21 mouse cellular contexts compared by ENCODE assay signal in genomic region chr8:35943686-35944085, GRCm38 (mm10).
DNase-seq lines count a peak whose midpoint lies in the region; ATAC-seq lines count a peak whose summit lies in the region.
"Had no signal": no experiment of that assay in that cellular context is flagged by ENCODE, and none has a peak within 500 bp of the region (broad histone marks: within the 10 kb centered on the region; RNA-seq: fewer than 3 reads in every experiment).

No protein-coding gene starts in this region.

- no peaks in the 10 kb centered on the region; the same call in 1 of the 2 replicates for H3K27me3 ChIP-seq in midbrain, embryonic 11.5 days (ENCODE audit: control insufficient read depth, insufficient read depth, low read length)
- no peaks in the 10 kb centered on the region for H3K27me3 ChIP-seq in midbrain, embryonic 10.5 days (ENCODE audit: low read depth, poor library complexity, severe bottlenecking)
- H3K27me3 ChIP-seq in limb, embryonic 10.5 days (ENCODE audit: low read depth, poor library complexity, severe bottlenecking), result no peaks in the 10 kb centered on the region
- H3K27me3 ChIP-seq: forebrain, embryonic 13.5 days; heart, embryonic 12.5 days; heart, embryonic 15.5 days; hindbrain, embryonic 12.5 days; hindbrain, embryonic 15.5 days had no signal

- no peak overlapping the region for H3K4me2 ChIP-seq in midbrain, embryonic 11.5 days
- H3K4me2 ChIP-seq: forebrain, embryonic 13.5 days; heart, embryonic 12.5 days; heart, embryonic 15.5 days; hindbrain, embryonic 12.5 days; hindbrain, embryonic 15.5 days had no signal

- no peaks in the 10 kb centered on the region for H3K4me1 ChIP-seq in midbrain, embryonic 11.5 days (ENCODE audit: control insufficient read depth, insufficient read depth, low read length)
- H3K4me1 ChIP-seq in midbrain, embryonic 10.5 days, result peaks cover 4% of the 10 kb centered on the region; the same call in 1 of the 2 replicates
- peaks cover 23% of the 10 kb centered on the region for H3K4me1 ChIP-seq in limb, embryonic 10.5 days
- H3K4me1 ChIP-seq: forebrain, embryonic 13.5 days; hindbrain, embryonic 12.5 days; hindbrain, embryonic 15.5 days had no signal

- WGBS in midbrain, embryonic 11.5 days, result 83% methylated on average over 3 of the region's 3 CpGs
- 78% methylated on average over 3 of the region's 3 CpGs for WGBS in midbrain, embryonic 10.5 days
- WGBS in limb, embryonic 10.5 days, result 86% methylated on average over 3 of the region's 3 CpGs

- no peaks in the 10 kb centered on the region for H3K9me3 ChIP-seq in midbrain, embryonic 11.5 days (ENCODE audit: control insufficient read depth, low read length)
- H3K9me3 ChIP-seq in midbrain, embryonic 10.5 days (replicated peaks), result no peaks in the 10 kb centered on the region
- H3K9me3 ChIP-seq in limb, embryonic 10.5 days (replicated peaks), result no peaks in the 10 kb centered on the region
- H3K9me3 ChIP-seq: forebrain, embryonic 10.5 days; forebrain, embryonic 13.5 days; heart, embryonic 12.5 days; heart, embryonic 15.5 days; hindbrain, embryonic 12.5 days; hindbrain, embryonic 15.5 days had no signal

- intact Hi-C loops in left cerebral cortex, postnatal 36 days (cut with DNase I), result no loop called here

- ATAC-seq in midbrain, embryonic 11.5 days (ENCODE audit: low FRiP score), result no peak
- ATAC-seq: CD4-positive, CD25-positive, alpha-beta regulatory T cell, adult 4 months; forebrain, embryonic 13.5 days; forebrain, embryonic 16.5 days had no signal

- H3K9ac ChIP-seq in midbrain, embryonic 11.5 days (ENCODE audit: low read length), result no peak overlapping the region
- H3K9ac ChIP-seq: forebrain, embryonic 13.5 days; heart, embryonic 12.5 days; heart, embryonic 15.5 days; hindbrain, embryonic 12.5 days; hindbrain, embryonic 15.5 days had no signal

- H3K36me3 ChIP-seq in midbrain, embryonic 11.5 days (ENCODE audit: control insufficient read depth, insufficient read depth, low read length), result no peaks in the 10 kb centered on the region
- H3K36me3 ChIP-seq in midbrain, embryonic 10.5 days, result no peaks in the 10 kb centered on the region
- no peaks in the 10 kb centered on the region for H3K36me3 ChIP-seq in limb, embryonic 10.5 days
- H3K36me3 ChIP-seq: forebrain, embryonic 10.5 days; heart, embryonic 12.5 days; heart, embryonic 15.5 days; hindbrain, embryonic 12.5 days; hindbrain, embryonic 15.5 days had no signal

- DNase-seq in midbrain, embryonic 11.5 days (ENCODE audit: low spot score, missing footprints), result peak; percentile 37
- no peak for DNase-seq in midbrain, embryonic 10.5 days (ENCODE audit: low spot score)
- DNase-seq in ES-CJ7 (ENCODE audit: low read depth, low spot score) (peak; percentile 22), R1 (ENCODE audit: low read depth, low spot score) (peak; percentile 94)
- no peak for DNase-seq in left cerebral cortex, postnatal 36 days (ENCODE audit: low spot score in 2 of 2)
- DNase-seq in limb, embryonic 10.5 days (ENCODE audit: low spot score), result no peak
- DNase-seq: adrenal gland, postnatal 10 days; adrenal gland, postnatal 36 days; cerebellum, adult 18-20 months; cerebellum, adult 9-10 months; cerebellum, postnatal 14 days; gastrocnemius, postnatal 10 days; gastrocnemius, postnatal 36 days had no signal

- H3K27ac ChIP-seq in midbrain, embryonic 11.5 days (ENCODE audit: low read depth, low read length), result no peak overlapping the region
- no peak overlapping the region for H3K27ac ChIP-seq in midbrain, embryonic 10.5 days (replicated peaks)
- no peak overlapping the region for H3K27ac ChIP-seq in limb, embryonic 10.5 days
- H3K27ac ChIP-seq: forebrain, embryonic 10.5 days; forebrain, embryonic 13.5 days; heart, embryonic 15.5 days; hindbrain, embryonic 12.5 days; hindbrain, embryonic 15.5 days had no signal

- no peak overlapping the region for H3K4me3 ChIP-seq in midbrain, embryonic 11.5 days (ENCODE audit: low read depth, low read length)
- H3K4me3 ChIP-seq in midbrain, embryonic 10.5 days, result no peak overlapping the region
- H3K4me3 ChIP-seq in limb, embryonic 10.5 days, result no peak overlapping the region
- H3K4me3 ChIP-seq: forebrain, embryonic 10.5 days; forebrain, embryonic 13.5 days; heart, embryonic 12.5 days; heart, embryonic 15.5 days; hindbrain, embryonic 12.5 days; hindbrain, embryonic 15.5 days had no signal

Comparison
In these comparisons a context has a peak if more than half of its experiments do, and no peak if none do; other contexts are left out.
1. DNase-seq: peak in midbrain, embryonic 11.5 days (single experiment), ES-CJ7 (single experiment) and R1 (single experiment); none in midbrain, embryonic 10.5 days (single experiment), left cerebral cortex, postnatal 36 days (0 of 2) and limb, embryonic 10.5 days (single experiment).